Mouse (Mus musculus): ENCODE data around the gene Klra1. TPM values are rescaled to one million over a fixed set of nuclear protein-coding genes. Genes with fewer than 3 reads are reported as not detected.

Klra1 gene
- total and polyA plus RNA-seq, 3 experiments, result not detected

GRCm38 (mm10) chr6:130404882-130405281 lies 18.2 kb upstream of the Klra1 start:
- dilution Hi-C loops (cut with MboI; ENCODE audit: extremely low pct_ligation_motif_present, extremely low pct_unique_long_range_greater_than_20kb, low sequenced_read_pairs), result no loop called here

GRCm38 (mm10) chr6:130385803-130386202 lies 871 bp downstream of the Klra1 start:
- Histone ChIP-seq H3K79me2 (replicated peaks; ENCODE audit: control insufficient read depth, extremely low read depth, insufficient read depth, poor library complexity, severe bottlenecking) (no peaks in the 10 kb centered on the region), H3K27ac (ENCODE audit: insufficient read depth, low read depth) (no peak overlapping the region), H3K36me3 (replicated peaks in 1 of 2; ENCODE audit: control insufficient read depth in 1 of 2, insufficient read depth in 1 of 2, low read length in 1 of 2) (no peaks in the 10 kb centered on the region), H3K9ac (ENCODE audit: insufficient read depth, low read depth) (no peak overlapping the region), H3K27me3 (replicated peaks) (no peaks in the 10 kb centered on the region), H3K4me3 (replicated peaks in 1 of 3; ENCODE audit: low read depth in 2 of 3, low read length in 2 of 3, poor library complexity in 1 of 3) (no peak overlapping the region), H3K4me2 (ENCODE audit: insufficient read depth, low read depth, poor library complexity, severe bottlenecking) (no peak overlapping the region), H3K4me1 (ENCODE audit: control insufficient read depth in 1 of 2, insufficient read depth in 2 of 2) (no peaks in the 10 kb centered on the region), H3K9me3 (replicated peaks; ENCODE audit: low read length) (no peaks in the 10 kb centered on the region)
- dilution Hi-C loops (cut with MboI; ENCODE audit: extremely low pct_ligation_motif_present, extremely low pct_unique_long_range_greater_than_20kb, low sequenced_read_pairs) (no loop called here), in situ Hi-C loops (cut with MboI; ENCODE audit: low pct_ligation_motif_present, low pct_unique_long_range_greater_than_20kb, low sequenced_read_pairs) (no loop called here)
- no peak for DNase-seq (ENCODE audit: extremely low read depth)
- no peak for TF ChIP-seq NRF1 (IDR thresholded peaks at IDR 0.05; ENCODE audit: low read depth, low read length)
- no peak for TF ChIP-seq SMC3 (IDR thresholded peaks at IDR 0.05; ENCODE audit: low read depth, low read length)
- no peak for TF ChIP-seq PAX5 (IDR thresholded peaks at IDR 0.05; ENCODE audit: low read length)
- no peak for TF ChIP-seq ZKSCAN1 (IDR thresholded peaks at IDR 0.05; ENCODE audit: borderline replicate concordance, low read depth, low read length)
- no peak for TF ChIP-seq HCFC1 (IDR thresholded peaks at IDR 0.05; ENCODE audit: low read depth, low read length)
- TF ChIP-seq CHD1 (IDR thresholded peaks at IDR 0.05; ENCODE audit: low read depth, low read length), result no peak
- no peak for TF ChIP-seq MAX (IDR thresholded peaks at IDR 0.05; ENCODE audit: low read length)
- TF ChIP-seq GABPA (IDR thresholded peaks at IDR 0.05; ENCODE audit: insufficient replicate concordance, low read depth, low read length), result no peak
- TF ChIP-seq CTCF (conservative IDR thresholded peaks at IDR 0.05 in 1 of 2, IDR thresholded peaks at IDR 0.05 in 1 of 2; ENCODE audit: low read depth in 2 of 2, low read length in 2 of 2), result no peak
- no peak for TF ChIP-seq ZMIZ1 (IDR thresholded peaks at IDR 0.05; ENCODE audit: low read depth, low read length)
- TF ChIP-seq E2F4 (IDR thresholded peaks at IDR 0.05; ENCODE audit: insufficient replicate concordance, low read depth, low read length), result no peak
- TF ChIP-seq ELF1 (IDR thresholded peaks at IDR 0.05; ENCODE audit: low read depth, low read length), result no peak
- TF ChIP-seq RAD21 (IDR thresholded peaks at IDR 0.05; ENCODE audit: low read depth, low read length), result no peak
- no peak for TF ChIP-seq EP300 (IDR thresholded peaks at IDR 0.05; ENCODE audit: low read length)
- no peak for TF ChIP-seq MXI1 (IDR thresholded peaks at IDR 0.05; ENCODE audit: low read depth, low read length)
- no peak for TF ChIP-seq POLR2A (IDR thresholded peaks at IDR 0.05; ENCODE audit: low read depth, low read length)
- TF ChIP-seq MEF2A (IDR thresholded peaks at IDR 0.05; ENCODE audit: borderline replicate concordance, low read depth, low read length), result no peak
- TF ChIP-seq CHD2 (IDR thresholded peaks at IDR 0.05; ENCODE audit: low read length), result no peak
- no peak for TF ChIP-seq TBP (conservative IDR thresholded peaks at IDR 0.05; ENCODE audit: low read depth, low read length)
- no peak for TF ChIP-seq ZNF384 (IDR thresholded peaks at IDR 0.05; ENCODE audit: low read depth, low read length)

More at GRCm38 (mm10) chr6:130404882-130405281, 18.2 kb upstream of the Klra1 start:
- H3K27ac ChIP-seq (ENCODE audit: insufficient read depth, low read depth), result no peak overlapping the region
- no peak overlapping the region for H3K4me3 ChIP-seq (replicated peaks in 1 of 3; ENCODE audit: low read depth in 2 of 3, low read length in 2 of 3, poor library complexity in 1 of 3)
- H3K9ac ChIP-seq (ENCODE audit: insufficient read depth, low read depth), result no peak overlapping the region
- no peak overlapping the region for H3K4me2 ChIP-seq (ENCODE audit: insufficient read depth, low read depth, poor library complexity, severe bottlenecking)
- no peaks in the 10 kb centered on the region for H3K36me3 ChIP-seq (replicated peaks in 1 of 2; ENCODE audit: control insufficient read depth in 1 of 2, insufficient read depth in 1 of 2, low read length in 1 of 2)
- peaks cover 2% of the 10 kb centered on the region for H3K9me3 ChIP-seq (replicated peaks; ENCODE audit: low read length)
- no peaks in the 10 kb centered on the region for H3K4me1 ChIP-seq (ENCODE audit: control insufficient read depth in 1 of 2, insufficient read depth in 2 of 2)
- TF ChIP-seq JUN (IDR thresholded peaks at IDR 0.05; ENCODE audit: insufficient read depth, low read depth, low read length) (no peak), POLR2A (IDR thresholded peaks at IDR 0.05; ENCODE audit: low read depth, low read length) (no peak)
- in situ Hi-C loops (cut with MboI; ENCODE audit: low pct_ligation_motif_present, low pct_unique_long_range_greater_than_20kb, low sequenced_read_pairs), result no loop called here
- H3K27me3 ChIP-seq (replicated peaks), result no peaks in the 10 kb centered on the region
- H3K79me2 ChIP-seq (replicated peaks; ENCODE audit: control insufficient read depth, extremely low read depth, insufficient read depth, poor library complexity, severe bottlenecking), result no peaks in the 10 kb centered on the region
- DNase-seq (ENCODE audit: extremely low read depth), result no peak

Measured in CH12.LX (cell line).